Mouse (Mus musculus): ENCODE measurements at regions not wholly inside any gene's neighbourhood (a gene's known extent, or its start where the extent isn't known, plus 50 kb on each side); places are given as distances from the start of the nearest gene placed in this dataset.

DNA sequence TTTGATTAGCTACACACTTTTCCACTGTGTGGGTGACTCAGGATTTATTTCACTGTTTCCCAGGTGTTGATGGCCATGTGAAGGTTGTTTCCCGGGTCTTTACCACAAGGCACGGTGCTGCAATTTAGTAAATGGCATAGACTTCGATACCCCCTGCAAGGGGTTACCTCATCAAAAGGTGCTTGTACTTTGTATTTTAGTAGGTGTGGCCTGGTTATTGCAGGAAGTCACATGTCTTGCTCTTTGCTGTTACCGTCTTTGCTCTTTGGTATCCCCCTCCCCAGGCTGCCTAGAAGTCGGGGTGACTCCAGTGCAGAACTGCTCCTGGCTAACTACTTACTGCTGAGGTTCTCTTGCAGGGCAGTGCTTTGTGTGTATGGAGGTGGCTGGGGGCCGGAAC lies 74.8 kb upstream of the Bod1 start:
- ChIA-PET POLR2A (no interaction called here), CTCF (no interaction called here)
- ATAC-seq (no peak), DNase-seq (ENCODE audit: low read depth, low spot score) (no peak)
- in situ Hi-C loops (cut with MboI; ENCODE audit: low pct_unique_long_range_greater_than_20kb), result no loop called here
- no peak for TF ChIP-seq CTCF (IDR thresholded peaks at IDR 0.05)
- H3K27me3 ChIP-seq, result no peaks in the 10 kb centered on the region

- ChIA-PET POLR2A (no interaction called here), CTCF (interaction anchor here (1.6 kb wide), 1 partner anchor 29 kb away, joined by 3 read pairs; no protein-coding TSS in a partner anchor)
- TF ChIP-seq CTCF (IDR thresholded peaks at IDR 0.05), result no peak
- in situ Hi-C loops (cut with MboI; ENCODE audit: low pct_unique_long_range_greater_than_20kb), result no loop called here
- DNase-seq (ENCODE audit: low read depth, low spot score), result no peak
- no peaks in the 10 kb centered on the region for H3K27me3 ChIP-seq
- no peak for ATAC-seq
These were observed 75.3 kb upstream of the Bod1 start for GRCm38 (mm10) chr11:31746939-31747338.

- TF ChIP-seq CTCF (IDR thresholded peaks at IDR 0.05), result no peak
- ATAC-seq, result no peak
- ChIA-PET POLR2A (interaction anchor here (0.7 kb wide), 1 partner anchor 17 kb away, joined by 3 read pairs; no protein-coding TSS in a partner anchor), CTCF (interaction anchor here (1.0 to 1.6 kb wide), 3 partner anchors 8 to 30 kb away, joined by 3 to 4 read pairs (median 3); no protein-coding TSS in a partner anchor)
- H3K27me3 ChIP-seq, result no peaks in the 10 kb centered on the region
- DNase-seq (ENCODE audit: low read depth, low spot score), result no peak
- in situ Hi-C loops (cut with MboI; ENCODE audit: low pct_unique_long_range_greater_than_20kb), result no loop called here
These were observed 76.7 kb upstream of the Bod1 start for GRCm38 (mm10) chr11:31748275-31748815.

DNA sequence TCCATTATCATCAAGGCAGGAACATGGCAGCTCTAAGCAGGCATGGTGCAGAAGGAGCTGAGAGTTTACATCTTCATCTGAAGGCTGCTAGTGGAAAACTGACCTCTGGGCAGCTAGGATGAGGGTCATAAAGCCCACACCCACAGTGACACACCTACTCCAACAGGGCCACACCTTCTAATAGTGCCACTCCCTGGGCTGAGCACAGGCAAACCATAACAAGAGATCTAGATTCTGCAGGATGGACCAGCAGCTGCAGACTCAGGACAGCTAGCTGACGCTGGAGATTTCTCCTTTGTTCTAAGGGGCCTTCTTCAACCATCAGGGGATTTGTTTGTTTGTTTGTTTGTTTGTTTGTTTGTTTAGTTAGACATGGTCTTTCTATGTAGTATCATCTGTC lies 79.6 kb upstream of the Bod1 start:
- ChIA-PET POLR2A (no interaction called here), CTCF (no interaction called here)
- H3K27me3 ChIP-seq, result no peaks in the 10 kb centered on the region
- no peak for ATAC-seq
- in situ Hi-C loops (cut with MboI; ENCODE audit: low pct_unique_long_range_greater_than_20kb), result no loop called here
- no peak for TF ChIP-seq CTCF (IDR thresholded peaks at IDR 0.05)
- DNase-seq (ENCODE audit: low read depth, low spot score), result no peak

DNA sequence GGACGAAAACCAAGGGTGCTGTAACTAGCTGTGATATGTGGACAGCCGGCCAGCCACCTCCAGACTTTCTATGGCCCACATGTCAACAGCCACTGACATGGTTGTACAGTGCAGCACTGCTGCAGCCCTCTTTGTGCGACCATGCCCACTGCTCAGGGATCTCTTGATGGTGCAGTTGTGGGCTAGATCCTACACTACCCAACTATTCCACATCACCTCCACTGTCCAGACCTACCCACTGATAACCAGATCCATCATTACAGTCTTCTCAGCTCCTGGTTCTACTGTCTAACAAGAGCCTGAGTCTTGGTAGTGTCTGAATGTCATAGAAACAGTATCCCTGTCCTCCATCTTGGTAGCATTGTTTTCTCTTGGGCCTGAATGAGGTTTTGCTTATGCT lies 81.5 kb upstream of the Bod1 start:
- DNase-seq (ENCODE audit: low read depth, low spot score) (no peak), ATAC-seq (no peak)
- no peak for TF ChIP-seq CTCF (IDR thresholded peaks at IDR 0.05)
- H3K27me3 ChIP-seq, result no peaks in the 10 kb centered on the region
- ChIA-PET POLR2A (no interaction called here), CTCF (no interaction called here)
- in situ Hi-C loops (cut with MboI; ENCODE audit: low pct_unique_long_range_greater_than_20kb), result no loop called here

GRCm38 (mm10) chr11:31753711-31754161 lies 82.1 kb upstream of the Bod1 start:
- no peaks in the 10 kb centered on the region for H3K27me3 ChIP-seq
- in situ Hi-C loops (cut with MboI; ENCODE audit: low pct_unique_long_range_greater_than_20kb), result no loop called here
- ATAC-seq (no peak), DNase-seq (ENCODE audit: low read depth, low spot score) (no peak)
- ChIA-PET CTCF (no interaction called here), POLR2A (interaction anchor here (1.0 to 1.2 kb wide), 2 partner anchors 8 to 30 kb away, joined by 3 read pairs; no protein-coding TSS in a partner anchor)
- no peak for TF ChIP-seq CTCF (IDR thresholded peaks at IDR 0.05)

DNA sequence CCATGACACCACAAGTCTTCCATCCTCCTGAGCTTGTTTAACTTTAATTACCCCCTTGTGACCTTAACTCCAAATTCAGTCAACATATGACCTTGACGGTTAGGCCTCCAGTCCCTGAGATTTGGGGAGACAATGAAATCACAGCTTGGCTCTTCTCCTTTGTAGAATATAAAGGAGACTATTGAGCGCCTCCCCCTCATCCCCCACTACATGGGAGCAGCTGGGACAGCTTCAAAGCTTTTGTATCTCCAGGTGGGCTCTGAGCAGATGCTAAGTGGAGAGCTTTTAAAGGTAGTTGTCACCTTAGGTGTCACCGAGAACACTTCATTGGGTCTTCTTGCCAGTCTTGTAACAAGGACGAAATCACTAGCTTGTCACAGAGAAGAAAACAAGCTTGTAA lies 82.7 kb upstream of the Bod1 start:
- no peaks in the 10 kb centered on the region for H3K27me3 ChIP-seq
- no peak for ATAC-seq

GRCm38 (mm10) chr11:31755858-31756257 lies 84.2 kb upstream of the Bod1 start:
- no peaks in the 10 kb centered on the region for H3K27me3 ChIP-seq
- in situ Hi-C loops (cut with MboI; ENCODE audit: low pct_unique_long_range_greater_than_20kb), result no loop called here
- ATAC-seq (no peak), DNase-seq (ENCODE audit: low read depth, low spot score) (no peak)
- ChIA-PET POLR2A (no interaction called here), CTCF (interaction anchor here (1.0 to 1.6 kb wide), 2 partner anchors 15 to 22 kb away, joined by 4 read pairs; no protein-coding TSS in a partner anchor)
- TF ChIP-seq CTCF (IDR thresholded peaks at IDR 0.05), result no peak

More for the DNA sequence above, 82.7 kb upstream of the Bod1 start:
- no peak for TF ChIP-seq CTCF (IDR thresholded peaks at IDR 0.05)
- ChIA-PET POLR2A (interaction anchor here (1.0 to 1.2 kb wide), 2 partner anchors 9 to 29 kb away, joined by 3 read pairs; no protein-coding TSS in a partner anchor), CTCF (no interaction called here)
- DNase-seq (ENCODE audit: low read depth, low spot score), result no peak
- in situ Hi-C loops (cut with MboI; ENCODE audit: low pct_unique_long_range_greater_than_20kb), result no loop called here

- POLR2A ChIA-PET, result no interaction called here
- CTCF ChIA-PET, result interaction anchor here (1.0 to 1.6 kb wide), 2 partner anchors 14 to 22 kb away, joined by 4 read pairs; no protein-coding TSS in a partner anchor
- in situ Hi-C loops (cut with MboI; ENCODE audit: low pct_unique_long_range_greater_than_20kb), result no loop called here
- no peak for TF ChIP-seq CTCF (IDR thresholded peaks at IDR 0.05)
- no peak for DNase-seq (ENCODE audit: low read depth, low spot score)
- no peaks in the 10 kb centered on the region for H3K27me3 ChIP-seq
- ATAC-seq, result no peak
These were observed 84.9 kb upstream of the Bod1 start for GRCm38 (mm10) chr11:31756355-31757145.

DNA sequence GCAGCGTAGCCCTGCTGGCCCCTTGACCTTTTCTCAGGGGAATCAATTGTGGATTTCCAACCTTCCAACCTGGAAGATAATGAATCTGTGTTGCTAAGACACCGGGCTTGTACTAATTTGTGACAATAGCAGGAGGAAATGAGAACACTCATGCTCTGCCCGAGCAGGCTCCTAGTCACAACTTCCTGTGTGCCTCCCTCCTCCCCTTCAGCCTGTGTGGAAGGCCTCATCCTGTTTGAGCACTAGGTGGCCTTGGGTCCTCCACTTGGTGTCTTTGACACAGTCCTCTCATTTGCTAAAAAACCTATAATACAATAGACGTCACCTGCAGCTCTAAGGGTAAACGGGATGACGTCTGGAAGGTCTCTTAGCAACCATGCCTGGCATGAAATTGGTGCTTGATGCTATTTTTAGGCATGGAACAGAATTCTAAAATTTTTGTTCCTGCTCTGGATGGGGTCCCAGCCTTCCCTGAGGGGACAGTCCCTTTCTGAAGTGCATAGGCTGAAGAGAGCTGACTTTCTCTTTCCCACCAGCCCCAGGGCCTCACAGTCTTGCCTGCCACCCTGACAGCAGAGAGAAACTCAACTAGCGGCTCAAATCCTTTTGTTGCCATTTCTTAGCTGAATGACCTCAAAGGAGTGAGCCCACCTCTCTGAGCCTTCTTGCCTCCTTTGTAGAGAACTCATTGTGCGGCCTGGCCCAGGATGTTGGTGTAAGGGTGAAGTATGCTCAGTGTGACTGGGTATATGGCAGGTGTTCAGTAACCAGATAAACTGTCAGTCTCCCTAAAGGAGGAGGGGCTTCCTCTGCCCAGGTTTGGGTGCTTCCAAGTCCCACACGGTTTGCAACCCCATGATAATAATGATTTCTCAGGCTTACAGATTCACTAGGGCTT lies 88.4 kb upstream of the Bod1 start:
- H3K27me3 ChIP-seq, result no peaks in the 10 kb centered on the region
- TF ChIP-seq CTCF (IDR thresholded peaks at IDR 0.05), result no peak
- ChIA-PET CTCF (interaction anchor here (1.1 to 1.2 kb wide), 2 partner anchors 7 to 26 kb away, joined by 3 read pairs; no protein-coding TSS in a partner anchor), POLR2A (no interaction called here)
- ATAC-seq (no peak), DNase-seq (ENCODE audit: low read depth, low spot score) (no peak)
- in situ Hi-C loops (cut with MboI; ENCODE audit: low pct_unique_long_range_greater_than_20kb), result no loop called here

All from Patski (cell line).